Comparison of ENCODE assay signal across 8 mouse cellular contexts in genomic region chr11:98943741-98944461, GRCm38 (mm10). TPM values are rescaled to one million over a fixed set of nuclear protein-coding genes. Genes with fewer than 3 reads are reported as not detected.
DNase-seq lines count a peak whose midpoint lies in the region; ATAC-seq and TF ChIP-seq lines count a peak whose summit lies in the region.

No protein-coding gene starts in this region.

- ATAC-seq in hindbrain, embryonic 15.5 days (ENCODE audit: low FRiP score, low read depth), result no peak

- no peak overlapping the region for H3K9ac ChIP-seq in hindbrain, embryonic 15.5 days

- H3K36me3 ChIP-seq in hindbrain, embryonic 15.5 days, result no peaks in the 10 kb centered on the region

- peak; percentile 46 for DNase-seq in embryo, embryonic 10 days (ENCODE audit: low spot score)
- no peak for DNase-seq in embryo, embryonic 10.5 days (ENCODE audit: low spot score)
- DNase-seq in thymus, postnatal 36 days, result peak; percentile 34 to 42
- DNase-seq in thymus, postnatal 10 days (ENCODE audit: low spot score in 2 of 2), result no peak
- peak; percentile 69 for DNase-seq in lung, postnatal 14 days
- DNase-seq in left cerebral cortex, postnatal 36 days (ENCODE audit: low spot score in 2 of 2), result no peak
- no peak for DNase-seq in cerebellum, adult 2 months

- H3K4me2 ChIP-seq in hindbrain, embryonic 15.5 days, result no peak overlapping the region

- peak overlapping the region; percentile 89 for H3K27ac ChIP-seq in hindbrain, embryonic 15.5 days (replicated peaks)
- H3K27ac ChIP-seq in cerebellum, adult 2 months (ENCODE audit: insufficient read depth, low read length), result no peak overlapping the region

- TF ChIP-seq POLR2A in cerebellum, adult 2 months (IDR thresholded peaks at IDR 0.05; ENCODE audit: borderline replicate concordance, insufficient read depth, low read length), result no peak

- H3K4me1 ChIP-seq in hindbrain, embryonic 15.5 days (replicated peaks), result peaks cover 76% of the 10 kb centered on the region
- H3K4me1 ChIP-seq in cerebellum, adult 2 months (ENCODE audit: control insufficient read depth, insufficient read depth, low read length), result peaks cover 49% of the 10 kb centered on the region

- no peak overlapping the region for H3K4me3 ChIP-seq in hindbrain, embryonic 15.5 days
- no peak overlapping the region for H3K4me3 ChIP-seq in cerebellum, adult 2 months (replicated peaks; ENCODE audit: insufficient read depth, low read depth, low read length)

- intact Hi-C loops in left cerebral cortex, postnatal 36 days (cut with DNase I), result no loop called here

- H3K27me3 ChIP-seq in hindbrain, embryonic 15.5 days, result no peaks in the 10 kb centered on the region
- H3K27me3 ChIP-seq in cerebellum, adult 2 months (ENCODE audit: control insufficient read depth, insufficient read depth, low read length), result no peaks in the 10 kb centered on the region

- no peaks in the 10 kb centered on the region for H3K9me3 ChIP-seq in hindbrain, embryonic 15.5 days

- TF ChIP-seq CTCF in cerebellum, adult 2 months (IDR thresholded peaks at IDR 0.05; ENCODE audit: borderline replicate concordance, insufficient read depth, low read depth, low read length), result no peak

- 28% methylated on average over 14 of the region's 14 CpGs for WGBS in hindbrain, embryonic 15.5 days
- 60% methylated on average over 14 of the region's 14 CpGs for WGBS in cerebellum, adult 2 months

RNA-seq across cellular contexts. Expression of gene Rara, which starts 16.3 kb away (rescaled TPM):
- polyA plus RNA-seq in hindbrain, embryonic 15.5 days (2015; fragmentation: Nextera tagmentation; extraction: Ambion mirVana), result 11.4 and 16.8 TPM in 2 replicates
- total RNA-seq in left cerebral cortex, postnatal 36 days (2021), result 10 to 100 TPM; 10.5 to 11.6 TPM
- polyA plus RNA-seq in cerebellum, adult 2 months (2012; rRNA removed), result 13.5 and 15.4 TPM in 2 replicates

RNA-seq across cellular contexts. Expression of gene Cdc6, which starts 36.3 kb away (rescaled TPM):
- 5.5 and 6.0 TPM in 2 replicates for polyA plus RNA-seq in hindbrain, embryonic 15.5 days (2015; fragmentation: Nextera tagmentation; extraction: Ambion mirVana)
- under 1 TPM; 0.39 to 0.47 TPM for total RNA-seq in left cerebral cortex, postnatal 36 days (2021)
- 0.30 and 0.36 TPM in 2 replicates for polyA plus RNA-seq in cerebellum, adult 2 months (2012; rRNA removed)

RNA-seq across cellular contexts. Expression of gene Gjd3, which starts 38.9 kb away (rescaled TPM):
- polyA plus RNA-seq in hindbrain, embryonic 15.5 days (2015; fragmentation: Nextera tagmentation; extraction: Ambion mirVana), result 1.8 and 3.1 TPM in 2 replicates
- total RNA-seq in left cerebral cortex, postnatal 36 days (2021), result 1 to 10 TPM; 2.0 TPM
- 1.2 and 2.1 TPM in 2 replicates for polyA plus RNA-seq in cerebellum, adult 2 months (2012; rRNA removed)

Comparison
In these comparisons a context has a peak if more than half of its experiments do, and no peak if none do; other contexts are left out.
1. DNase-seq: peak in embryo, embryonic 10 days (single experiment), thymus, postnatal 36 days (2 of 2) and lung, postnatal 14 days (single experiment); none in embryo, embryonic 10.5 days (single experiment), thymus, postnatal 10 days (0 of 2), left cerebral cortex, postnatal 36 days (0 of 2) and cerebellum, adult 2 months (0 of 2).